Mouse (Mus musculus): Measurements from ENCODE around the gene Dysf. TPM values are rescaled to one million over a fixed set of nuclear protein-coding genes. Genes with fewer than 3 reads are reported as not detected.

The Dysf gene
- total RNA-seq, 2 experiments from 2014 or later, result 3.1 to 3.9 TPM

GRCm38 (mm10) chr6:84106082-84106481, 97.7 kb downstream of the Dysf start:
- no peak for DNase-seq (ENCODE audit: low spot score in 2 of 2)

- no peak for DNase-seq (ENCODE audit: low spot score in 2 of 2)
These were observed 102.0 kb downstream of the Dysf start for GRCm38 (mm10) chr6:84110377-84110776.

DNA sequence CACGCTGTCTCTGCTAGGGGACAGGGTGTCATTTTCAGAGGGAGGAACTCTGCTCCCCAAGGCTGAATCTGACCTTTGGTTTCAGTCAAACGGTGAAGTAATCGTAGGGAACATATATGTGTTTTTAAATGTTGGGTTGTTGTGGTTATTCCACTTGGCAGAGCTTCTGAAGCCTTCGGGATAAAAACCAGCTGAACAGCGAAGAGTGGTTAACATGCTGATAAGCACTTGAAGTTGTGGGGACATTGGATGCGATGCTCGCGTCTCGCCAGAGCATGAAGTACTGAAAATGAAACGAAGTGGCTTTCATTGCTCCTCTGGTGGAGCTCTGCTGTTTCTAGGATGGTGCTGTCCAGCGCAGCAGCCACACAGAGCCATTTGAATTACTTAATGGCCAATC, 102.7 kb downstream of the Dysf start:
- DNase-seq (ENCODE audit: low spot score in 2 of 2), result no peak

GRCm38 (mm10) chr6:84119731-84120530, 111.5 kb downstream of the Dysf start:
- DNase-seq (ENCODE audit: low spot score in 2 of 2), result peak; percentile 62 to 82

DNA sequence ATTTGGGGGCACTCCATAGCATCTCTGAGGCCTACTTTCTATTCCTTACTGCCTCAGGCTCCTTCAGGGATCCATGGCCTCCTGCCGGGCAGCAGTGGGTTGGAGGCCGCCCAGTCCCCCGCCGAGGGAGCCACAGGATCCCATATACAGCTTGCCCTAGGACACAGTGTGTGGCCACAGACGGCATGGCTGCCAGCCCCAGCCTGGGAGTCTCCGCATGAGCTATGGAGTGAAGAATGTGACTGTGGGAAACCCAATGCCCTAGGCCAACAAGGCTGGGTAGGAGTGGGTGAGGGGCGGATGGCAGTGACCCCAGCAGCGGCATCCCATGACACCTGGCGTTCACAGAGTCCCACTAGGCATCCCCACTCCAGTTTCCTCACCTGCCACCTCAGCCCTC, 116.2 kb downstream of the Dysf start:
- no peak for DNase-seq (ENCODE audit: low spot score in 2 of 2)

GRCm38 (mm10) chr6:84125101-84125500, 116.7 kb downstream of the Dysf start:
- no peak for DNase-seq (ENCODE audit: low spot score in 2 of 2)

DNA sequence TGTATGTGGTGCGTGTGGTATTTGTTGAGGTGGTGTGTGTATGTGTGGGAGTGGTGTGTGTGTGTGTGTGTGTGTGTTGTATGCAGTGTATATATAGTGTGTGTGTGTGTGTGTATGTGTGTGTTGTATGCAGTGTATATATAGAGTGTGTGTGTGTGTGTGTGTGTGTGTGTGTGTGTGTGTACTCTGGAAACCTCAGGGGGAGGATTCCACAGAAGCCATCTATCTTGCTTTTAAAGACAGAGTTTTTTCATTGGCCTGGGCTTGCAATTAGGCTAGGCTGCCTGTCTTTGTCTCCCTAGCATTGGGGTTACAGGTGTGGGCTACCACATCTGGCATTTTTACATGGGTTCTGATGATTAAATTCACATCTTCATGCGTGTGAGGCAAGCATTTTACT, 119.8 kb downstream of the Dysf start:
- no peak for DNase-seq (ENCODE audit: low spot score in 2 of 2)

GRCm38 (mm10) chr6:84130867-84131266, 122.5 kb downstream of the Dysf start:
- no peak for DNase-seq (ENCODE audit: low spot score in 2 of 2)

DNA sequence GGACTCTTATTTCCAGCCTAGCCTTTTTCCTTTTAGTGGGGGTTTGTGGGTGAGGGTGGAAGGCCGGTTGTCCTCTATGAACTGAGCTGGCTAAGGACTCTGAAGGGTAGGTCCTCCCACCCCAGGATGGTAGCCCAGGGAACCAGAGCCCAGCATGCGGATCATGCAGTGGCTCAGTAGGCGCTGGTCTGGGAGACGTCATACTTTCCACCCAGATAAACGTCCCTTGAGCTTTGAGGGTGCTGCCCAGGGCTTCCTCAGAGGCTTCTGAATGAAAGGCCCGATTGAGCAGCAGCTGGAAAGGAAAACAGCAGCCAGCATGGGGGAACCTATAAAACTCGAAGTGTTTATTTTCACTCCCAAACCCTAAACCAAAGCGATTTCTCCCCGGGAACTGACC, 123.1 kb downstream of the Dysf start:
- DNase-seq (ENCODE audit: low spot score in 2 of 2), result no peak

DNA sequence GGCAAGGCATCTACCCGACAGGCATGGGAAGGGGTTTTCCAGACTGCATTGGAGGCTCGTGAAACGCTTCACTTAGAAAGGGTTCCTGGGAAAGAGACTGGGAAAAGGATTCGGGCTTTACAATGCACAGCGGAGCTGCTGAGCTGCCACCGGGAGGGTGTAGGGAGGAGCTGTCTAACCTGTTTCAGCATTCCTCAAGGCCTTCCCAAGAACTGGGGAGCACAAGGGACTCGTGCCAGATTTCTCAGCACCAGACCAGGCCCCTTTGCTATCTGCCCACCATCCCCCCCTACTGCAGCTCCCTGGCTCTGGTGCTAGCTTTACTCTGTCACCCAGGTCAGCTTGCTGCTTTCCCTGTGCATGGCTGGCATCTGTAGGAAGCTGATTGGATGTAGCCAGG, 124.7 kb downstream of the Dysf start:
- no peak for DNase-seq (ENCODE audit: low spot score in 2 of 2)

DNA sequence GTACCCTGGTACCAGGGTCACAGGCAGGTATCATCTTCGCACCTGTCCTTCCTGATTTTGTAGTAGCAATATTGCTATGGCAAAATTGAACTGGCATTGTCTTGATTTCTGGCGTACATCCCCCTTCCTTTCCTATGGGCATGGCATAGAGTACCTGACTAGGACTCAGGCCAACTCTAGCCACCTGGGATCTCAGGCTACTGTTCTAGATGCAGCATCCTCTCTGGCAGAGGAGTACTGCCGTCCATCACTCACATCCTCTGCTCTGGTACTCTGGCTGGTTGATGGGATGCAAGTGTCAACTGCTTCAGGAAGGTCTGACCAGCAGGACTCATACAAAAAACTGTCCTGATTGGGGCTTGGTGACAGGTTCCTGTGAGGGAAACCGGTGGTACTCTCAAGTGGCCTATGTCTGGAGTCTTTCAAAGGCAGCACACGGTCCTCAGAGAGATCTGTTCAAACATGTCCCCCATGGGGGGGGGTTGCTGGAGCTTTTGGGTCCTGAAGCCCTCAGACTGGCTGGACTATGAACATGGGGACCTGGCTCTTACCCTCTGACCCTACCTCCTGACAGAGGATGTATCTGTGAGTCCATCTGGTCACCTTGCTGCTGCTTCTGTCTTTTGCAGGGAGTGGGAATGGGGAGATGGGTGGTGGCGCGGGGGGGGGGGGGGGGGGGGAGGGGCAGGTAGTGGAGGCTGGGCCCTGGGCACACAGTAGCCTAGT, 125.8 kb downstream of the Dysf start:
- DNase-seq (ENCODE audit: low spot score in 2 of 2), result no peak

- DNase-seq (ENCODE audit: low spot score in 2 of 2), result peak; percentile 73 to 87
These were observed 126.5 kb downstream of the Dysf start for GRCm38 (mm10) chr6:84134722-84135394.

GRCm38 (mm10) chr6:84135709-84136108, 127.3 kb downstream of the Dysf start:
- DNase-seq (ENCODE audit: low spot score in 2 of 2), result no peak

DNA sequence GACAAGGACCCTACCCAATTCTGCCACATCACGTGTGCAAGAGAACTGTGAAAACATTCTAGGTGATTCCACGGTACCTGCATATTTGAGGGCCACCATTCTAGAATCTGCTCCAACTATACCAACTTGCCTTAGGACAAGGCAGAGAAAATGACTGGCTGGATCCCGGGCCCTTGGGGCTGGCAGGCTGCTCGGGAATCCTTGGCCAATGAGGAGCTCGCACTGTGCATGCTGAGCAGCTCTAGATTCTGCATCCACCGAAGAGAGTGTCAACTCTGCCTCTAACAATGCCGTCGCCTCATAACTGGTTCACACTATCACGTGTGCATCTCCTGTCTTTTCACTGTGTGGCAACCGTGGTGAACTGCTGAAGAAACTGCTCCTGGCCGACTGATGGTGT, 128.0 kb downstream of the Dysf start:
- peak in 1 of 2 experiments; percentile 36 for DNase-seq (ENCODE audit: low spot score in 2 of 2)

- peak in 1 of 2 experiments; percentile 29 for DNase-seq (ENCODE audit: low spot score in 2 of 2)
These were observed 131.5 kb downstream of the Dysf start for GRCm38 (mm10) chr6:84139932-84140331.

GRCm38 (mm10) chr6:84142481-84142880, 134.1 kb downstream of the Dysf start:
- DNase-seq (ENCODE audit: low spot score in 2 of 2), result peak; percentile 42 to 60

DNA sequence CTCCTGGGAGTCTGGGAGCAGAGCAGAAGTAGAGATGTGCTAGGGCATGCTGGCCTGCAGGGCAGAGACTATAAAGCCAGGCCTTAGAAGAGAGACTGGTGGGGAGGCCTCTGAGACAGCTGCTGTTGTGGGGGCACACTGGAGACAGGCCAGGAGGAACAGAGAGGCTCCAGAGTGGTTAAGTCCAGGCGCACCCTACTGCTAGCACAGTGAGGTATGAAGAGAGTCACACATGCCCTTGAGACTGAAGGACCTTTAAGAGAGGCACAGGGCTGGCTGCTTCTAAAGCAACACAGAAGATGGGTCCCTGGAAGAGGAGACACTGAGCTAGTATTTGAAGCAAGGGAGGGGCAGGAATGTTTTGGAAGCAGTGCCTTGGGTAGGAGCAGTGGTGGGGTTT, 134.9 kb downstream of the Dysf start:
- DNase-seq (ENCODE audit: low spot score in 2 of 2), result no peak

GRCm38 (mm10) chr6:84144393-84144792, 136.0 kb downstream of the Dysf start:
- no peak for DNase-seq (ENCODE audit: low spot score in 2 of 2)

DNA sequence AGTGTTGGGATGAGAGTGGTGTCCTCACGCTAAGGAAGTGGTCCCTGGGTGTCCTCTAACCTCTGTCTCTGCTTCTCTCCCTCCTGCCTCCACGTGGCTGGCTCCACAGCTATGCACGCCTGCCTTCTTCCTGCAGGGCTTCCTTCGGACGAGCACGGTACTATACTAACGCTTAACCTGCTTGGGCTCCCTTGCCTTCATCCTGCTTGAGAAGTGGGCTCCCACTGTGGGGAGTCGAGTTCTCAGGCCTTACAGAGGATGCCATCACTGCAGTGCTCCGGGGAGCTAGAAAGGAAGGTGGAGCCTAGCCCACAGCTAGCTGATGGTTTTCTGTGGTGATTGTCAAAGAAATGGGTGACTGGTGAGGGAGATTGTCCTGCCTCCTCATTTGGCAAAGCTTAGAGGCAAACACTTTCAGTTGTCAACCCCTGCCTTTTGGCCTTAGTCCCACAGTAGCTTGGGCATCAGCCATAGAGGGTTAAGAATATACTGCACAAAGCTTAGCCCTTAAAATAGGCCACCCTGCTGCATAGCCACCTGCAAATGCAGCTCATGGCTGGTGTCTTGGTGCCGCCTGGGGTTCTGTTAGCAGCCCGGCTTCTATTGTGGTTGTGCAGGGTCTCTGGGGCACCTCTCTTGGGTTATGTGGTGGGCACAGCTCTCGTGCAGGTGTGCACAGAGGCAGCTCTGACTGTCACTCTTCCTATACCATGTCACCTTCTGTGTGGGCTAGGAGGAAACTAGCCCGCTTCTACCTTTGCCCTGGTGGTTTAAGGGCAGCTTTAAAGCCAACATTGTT, 139.0 kb downstream of the Dysf start:
- no peak for DNase-seq (ENCODE audit: low spot score in 2 of 2)

DNA sequence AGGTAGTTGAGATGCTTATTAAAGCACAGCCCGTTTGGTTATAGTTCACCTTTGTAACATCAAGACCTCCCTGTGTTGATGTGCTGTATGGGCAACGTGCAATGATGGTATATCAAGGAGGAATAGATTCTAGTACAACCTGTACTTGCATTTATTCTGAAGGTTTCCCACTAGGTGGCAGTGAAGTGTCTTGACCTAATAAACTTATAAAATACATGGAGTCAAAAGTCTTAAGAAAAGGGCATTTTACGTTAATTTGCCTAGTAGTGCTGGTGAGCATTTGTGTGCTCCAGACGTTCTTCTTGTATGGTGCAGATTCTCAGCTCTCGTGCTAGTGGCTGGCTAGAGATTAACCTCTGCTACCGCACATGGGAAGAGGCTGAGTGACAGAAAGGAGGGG, 140.1 kb downstream of the Dysf start:
- DNase-seq (ENCODE audit: low spot score in 2 of 2), result no peak

DNA sequence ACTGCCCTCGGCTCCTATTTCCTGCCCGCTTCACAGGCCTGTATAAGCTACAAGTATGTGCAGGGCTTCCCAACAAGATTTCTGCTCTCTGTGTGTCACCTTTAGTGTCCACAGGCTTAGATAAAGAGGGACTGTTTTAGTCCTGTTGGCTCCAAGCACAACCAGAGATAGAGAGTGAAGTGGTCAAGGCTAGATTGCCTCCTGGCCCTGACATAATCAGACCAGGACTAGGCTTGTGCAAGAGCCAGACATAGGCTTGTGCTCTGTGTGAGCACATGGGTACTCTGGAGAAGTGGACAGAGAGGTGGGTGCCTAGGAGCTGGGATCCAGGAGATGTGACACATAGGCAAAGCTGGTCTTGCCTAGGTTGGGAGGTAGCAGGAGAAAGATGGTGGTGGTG, 146.1 kb downstream of the Dysf start:
- no peak for DNase-seq (ENCODE audit: low spot score in 2 of 2)
